Mouse (Mus musculus) regulatory T cell (primary cell): ENCODE data around the gene Tmed3.

Source experiments
- in situ Hi-C: fragments of 300-600 bp; cut with MboI, MseI; formaldehyde crosslinking; loops from one replicate; pipeline ENCODE4 v1.15.1; 2025; ENCODE audit warnings: high pct_unique_total_duplicates

Tmed3 gene

GRCm38 (mm10) chr9:89704265-89705196, at the start of gene Tmed3:
TSS of gene Tmed3 (minus strand) at chr9:89705068.
- in situ Hi-C loops = no loop called here

DNA sequence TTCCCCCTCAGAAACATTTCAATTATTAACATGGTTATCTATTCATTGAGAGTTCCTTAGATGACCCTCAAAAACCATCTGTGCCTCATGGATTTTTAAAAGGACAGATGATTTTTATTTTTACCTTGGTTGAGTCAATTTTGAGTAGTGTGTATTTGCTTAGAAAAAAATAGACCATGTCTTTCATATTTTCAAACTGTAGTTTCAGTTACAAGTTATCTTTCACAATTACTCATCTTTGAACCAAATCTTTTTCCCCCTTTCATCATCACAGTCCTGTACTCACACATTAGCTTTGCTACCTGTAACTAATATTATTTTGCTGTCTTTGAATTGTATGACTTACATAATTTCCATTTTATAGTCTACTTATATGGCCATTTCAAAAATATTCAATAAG, 35.2 kb upstream of the Tmed3 start:
- in situ Hi-C loops = no loop called here

DNA sequence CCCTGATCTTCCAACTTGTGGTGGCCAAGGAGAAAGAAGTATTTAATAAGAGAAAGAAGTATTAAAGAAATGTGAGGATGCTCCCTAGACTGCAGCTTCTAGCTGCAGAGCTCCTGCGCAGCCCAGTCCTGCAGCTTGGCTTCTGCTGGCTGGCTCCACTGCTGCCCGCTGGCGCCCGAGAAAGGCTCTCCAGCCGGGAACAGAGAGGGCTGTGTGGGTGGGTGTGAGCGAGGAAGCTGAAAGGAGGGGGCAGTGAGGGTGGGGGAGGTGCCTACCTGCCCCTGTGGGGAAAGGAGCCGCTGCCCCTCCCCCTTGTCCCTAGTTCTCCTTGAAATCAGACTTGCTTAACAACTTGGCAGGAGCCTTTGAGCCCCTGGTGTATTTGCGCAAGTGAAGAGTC, 33.4 kb upstream of the Tmed3 start, which contains the start of gene Ankrd34c:
Ankrd34c (minus strand) TSS at position 181 of the 400 bp plus-strand sequence.
- in situ Hi-C loops = no loop called here

DNA sequence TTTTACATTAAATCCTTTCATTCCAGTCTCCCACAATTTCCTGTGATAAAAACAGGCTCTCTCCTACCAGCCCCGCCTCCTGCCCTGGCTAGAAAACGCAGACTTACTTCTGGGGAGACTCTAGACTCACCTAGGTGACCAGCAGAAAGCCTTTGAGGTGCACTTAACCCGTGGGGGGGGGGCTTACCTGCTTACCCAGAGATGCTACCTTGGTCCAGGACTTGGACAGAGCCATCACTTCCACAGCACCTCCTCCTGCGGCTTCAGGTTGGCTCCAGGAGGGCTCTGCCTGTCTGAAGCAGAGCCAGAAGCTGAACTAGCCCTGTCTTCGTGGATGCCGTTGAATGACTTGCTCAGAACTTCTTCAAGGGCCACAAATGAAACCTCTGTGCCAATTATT, 33.0 kb upstream of the Tmed3 start:
- in situ Hi-C loops = no loop called here

DNA sequence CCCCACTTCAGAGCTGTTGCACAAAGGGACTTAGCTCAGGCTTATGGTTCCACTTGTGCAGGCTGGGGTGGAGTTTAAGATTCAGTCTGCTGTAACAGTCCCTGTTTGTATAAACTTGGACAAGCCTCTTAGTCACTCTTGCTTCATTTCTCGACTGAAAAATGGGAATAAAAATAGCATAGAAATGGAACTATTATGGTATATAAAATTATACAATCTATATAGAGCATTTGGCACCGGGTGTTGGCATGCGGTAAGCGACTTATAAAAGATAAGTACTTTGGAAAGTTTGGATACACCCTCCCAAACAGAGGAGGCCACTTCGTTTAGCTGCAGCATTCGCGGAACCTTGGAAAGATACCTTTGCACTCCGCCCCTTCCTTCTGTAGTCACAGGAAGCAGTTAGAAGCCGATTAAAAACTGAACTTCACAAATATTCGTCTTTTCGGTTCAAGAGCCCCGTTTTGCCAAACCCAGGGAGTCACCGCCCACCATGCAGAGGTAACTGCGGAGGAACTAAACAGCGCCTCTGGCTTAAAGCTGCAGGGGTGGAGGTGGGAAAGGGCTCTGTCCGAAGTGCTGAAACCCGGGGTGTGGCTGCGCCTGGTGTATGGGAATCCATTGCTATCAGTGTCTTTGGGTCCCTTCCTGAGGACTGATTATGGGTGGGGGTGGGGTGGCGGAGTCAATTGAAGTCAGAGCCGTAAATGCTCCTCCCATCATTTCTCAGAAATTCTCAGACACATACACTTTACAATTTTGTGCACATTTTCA, 32.3 kb upstream of the Tmed3 start:
- in situ Hi-C loops = no loop called here

DNA sequence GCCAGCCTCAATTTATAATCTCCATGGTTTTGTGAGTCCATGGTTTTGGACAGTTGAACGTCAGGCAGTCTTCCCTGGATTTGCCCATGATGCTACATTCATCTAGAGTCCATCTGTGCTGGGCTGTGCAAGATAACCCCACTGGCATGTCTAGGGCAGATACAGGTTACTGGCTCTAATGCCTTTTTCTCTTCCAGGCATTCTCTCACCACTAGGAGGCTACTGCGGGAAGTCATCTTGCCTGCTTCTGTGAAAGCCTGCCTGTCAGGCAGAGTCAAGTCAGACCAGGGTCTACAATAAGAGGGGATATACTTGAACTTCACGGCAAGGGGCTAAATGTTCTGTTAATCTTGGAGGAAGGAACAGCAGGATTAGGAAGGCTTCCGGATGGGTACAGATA, 2.0 kb upstream of the Tmed3 start:
- in situ Hi-C loops = no loop called here

DNA sequence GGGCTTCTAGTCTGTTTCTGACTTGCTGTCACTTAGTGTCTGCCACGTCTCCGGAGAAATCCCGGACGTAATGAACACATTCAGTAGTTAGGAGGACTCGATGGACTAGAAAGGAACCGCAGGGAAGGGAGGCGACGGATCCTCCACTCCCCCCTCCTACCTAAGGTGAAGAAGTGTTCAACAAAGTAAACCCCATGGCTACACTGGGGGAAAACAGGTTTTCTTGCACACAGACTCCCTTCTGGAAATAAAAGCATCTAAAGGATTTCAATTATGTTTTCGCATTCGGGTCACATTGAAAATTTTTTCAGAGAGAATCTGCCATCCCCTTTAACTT, 297 bp upstream of the Tmed3 start:
- in situ Hi-C loops = no loop called here

DNA sequence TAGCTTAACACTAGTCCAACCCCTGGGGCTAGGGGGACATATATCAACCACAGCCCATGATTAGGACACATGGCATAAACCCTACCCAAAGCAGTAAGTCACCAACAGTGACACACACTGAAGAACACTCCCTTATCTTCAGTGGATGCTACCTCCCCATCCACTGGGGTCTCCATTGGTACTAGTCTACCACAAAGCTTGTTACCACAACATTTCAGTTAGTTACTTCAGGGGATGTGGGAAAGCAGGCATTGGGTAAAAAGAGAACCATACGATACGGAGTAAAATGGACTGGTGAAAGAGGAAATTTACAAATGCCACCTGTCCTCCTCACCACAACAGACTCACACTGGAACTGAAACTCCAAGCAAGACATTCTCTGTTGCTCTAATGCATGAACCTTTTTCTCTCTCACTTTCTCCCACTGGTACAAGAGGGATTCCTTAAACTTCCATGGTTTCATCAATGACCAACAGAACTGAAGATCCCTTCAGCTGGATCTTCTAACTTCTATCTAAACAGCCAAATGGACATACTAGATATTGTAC, 3.9 kb downstream of the Tmed3 start:
- in situ Hi-C loops = no loop called here

- in situ Hi-C loops = no loop called here
These were observed 9.7 kb downstream of the Tmed3 start for GRCm38 (mm10) chr9:89695143-89695542.

- in situ Hi-C loops = no loop called here
These were observed 11.2 kb downstream of the Tmed3 start for GRCm38 (mm10) chr9:89693670-89694069.

DNA sequence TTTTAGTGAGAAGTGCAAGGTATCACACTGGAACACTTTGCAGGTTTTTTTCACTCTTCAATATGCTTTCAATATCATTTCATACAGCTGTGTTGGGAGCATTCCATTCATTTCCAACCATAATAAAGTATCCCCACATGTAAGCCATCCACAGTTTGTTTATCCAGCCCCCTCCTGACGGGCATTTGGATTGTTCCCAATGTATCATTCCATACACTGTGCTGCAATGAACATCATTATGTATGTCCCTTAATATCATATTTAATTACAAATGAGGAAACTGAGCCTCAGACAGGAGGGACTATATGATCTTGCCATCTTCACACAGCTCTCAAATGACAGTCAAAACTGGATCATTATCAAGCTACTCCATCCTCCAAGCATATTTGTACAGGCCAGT, 15.7 kb downstream of the Tmed3 start:
- in situ Hi-C loops = loop anchor here (10.0 kb wide), 1 partner anchor 504 kb away; no protein-coding TSS in a partner anchor

GRCm38 (mm10) chr9:89687503-89688226, 17.2 kb downstream of the Tmed3 start:
- in situ Hi-C loops = loop anchor here (10.0 kb wide), 1 partner anchor 503 kb away; no protein-coding TSS in a partner anchor

DNA sequence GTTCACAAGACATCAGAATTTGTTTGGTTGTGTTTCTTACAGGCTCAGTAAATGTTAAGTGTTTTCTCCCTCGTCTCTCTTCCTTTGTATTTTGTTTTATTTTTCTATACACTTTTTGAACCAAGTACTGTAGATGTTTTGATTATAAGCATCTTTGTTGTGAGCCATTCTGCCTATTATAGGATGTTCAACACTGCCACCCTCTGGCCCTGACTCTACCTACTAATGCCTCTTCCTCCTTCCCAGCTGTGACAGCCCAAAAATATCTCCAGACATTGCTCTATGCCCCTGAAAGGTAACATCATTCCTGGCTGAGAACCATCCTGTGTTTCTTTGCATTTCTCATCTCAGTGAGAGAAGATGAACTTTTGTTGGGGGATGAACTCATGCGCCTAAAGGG, 18.6 kb downstream of the Tmed3 start:
- in situ Hi-C loops = loop anchor here (10.0 kb wide), 1 partner anchor 501 kb away; no protein-coding TSS in a partner anchor

DNA sequence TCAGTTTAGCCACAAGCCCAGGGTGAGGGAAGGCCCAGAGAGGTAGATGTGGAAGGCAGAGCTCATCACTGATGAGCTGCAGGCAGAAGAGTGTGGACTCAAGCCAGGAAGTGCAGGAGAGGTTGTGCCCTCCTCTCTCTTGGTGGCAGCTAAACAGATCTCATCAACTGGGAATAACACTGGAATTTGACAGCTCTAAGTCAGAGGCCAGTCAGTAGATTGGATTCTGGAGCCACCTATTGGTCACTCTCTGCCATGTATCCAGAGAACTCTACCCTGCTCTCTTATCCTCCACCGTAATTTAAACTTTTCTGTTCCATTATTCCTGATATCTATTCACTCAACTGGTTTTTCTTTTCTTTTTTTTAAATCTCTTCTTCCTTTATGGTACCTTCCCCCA, 25.9 kb downstream of the Tmed3 start:
- in situ Hi-C loops = no loop called here

DNA sequence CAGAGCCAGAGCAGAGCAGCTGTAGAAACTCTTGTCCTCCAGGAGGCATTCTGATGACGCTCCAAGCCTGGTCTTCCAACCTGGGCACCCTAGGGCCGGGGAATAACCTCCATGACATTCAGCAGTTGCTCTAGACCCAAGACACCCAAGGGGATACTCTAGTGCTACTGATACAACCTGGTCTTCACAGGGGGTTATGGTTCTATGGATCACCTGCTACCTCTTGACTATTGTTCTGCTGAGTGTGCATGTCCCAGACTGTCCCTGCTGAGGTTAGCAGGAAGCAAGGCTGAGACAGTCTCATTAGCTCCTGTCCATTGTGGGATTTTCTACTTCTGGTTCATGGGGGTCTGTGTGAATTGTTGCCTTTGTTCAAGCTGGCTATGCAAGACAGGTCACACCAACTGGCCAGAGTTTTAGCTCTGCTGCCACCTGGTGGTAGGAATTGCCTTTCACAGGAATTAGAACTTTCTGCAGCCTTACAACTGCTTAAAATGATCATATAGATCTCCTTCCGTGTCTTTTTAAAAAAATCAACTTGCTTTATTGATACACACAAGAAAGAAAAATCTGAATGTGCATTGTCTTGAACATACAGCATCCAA, 30.8 kb downstream of the Tmed3 start:
- in situ Hi-C loops = no loop called here

GRCm38 (mm10) chr9:89673402-89673801, 31.5 kb downstream of the Tmed3 start:
- in situ Hi-C loops = no loop called here

DNA sequence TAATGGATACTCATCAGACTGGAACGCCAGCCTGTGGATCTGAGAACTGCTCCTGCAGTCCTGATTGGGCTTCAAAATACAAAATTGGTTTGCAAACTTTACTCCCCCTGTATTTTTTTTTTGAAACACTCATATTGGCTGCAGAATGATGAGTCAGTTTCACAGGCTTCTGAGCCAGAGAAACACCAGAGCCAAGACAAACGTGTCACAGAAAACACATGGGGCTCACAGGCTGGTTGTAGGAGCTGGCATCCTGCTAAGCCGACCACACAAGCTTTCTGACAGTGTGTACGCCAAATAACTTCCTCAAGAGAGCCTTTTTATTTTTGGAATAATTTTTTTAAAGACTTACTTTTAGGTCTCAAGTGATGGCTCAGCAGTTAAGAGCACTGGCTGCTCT, 35.0 kb downstream of the Tmed3 start:
- in situ Hi-C loops = no loop called here

- in situ Hi-C loops = no loop called here
These were observed 37.4 kb downstream of the Tmed3 start for GRCm38 (mm10) chr9:89667306-89667942.

GRCm38 (mm10) chr9:89650913-89651312, 54.0 kb downstream of the Tmed3 start:
- in situ Hi-C loops = loop anchor here (5.0 kb wide), 1 partner anchor 424 kb away; no protein-coding TSS in a partner anchor
